Mouse (Mus musculus) liver, postnatal 0 days (tissue): Measurements from ENCODE around the gene Ttll5. TPM values are rescaled to one million over a fixed set of nuclear protein-coding genes. Genes with fewer than 3 reads are reported as not detected.

ENCODE experiments used
- ATAC-seq: fragments of 200-750 bp; cut with Nextera tagmentation; 2 replicates; pipeline ENCODE4 v1.8.0; 2017; ENCODE audit warnings: mild to moderate bottlenecking, moderate library complexity
- DNase-seq: peaks from one replicate; pipeline ENCODE4 v3.0.0-alpha.2; 2016
- H3K27ac ChIP-seq: fragments of 300-500 bp; sonication (generic); 2 replicates; pipeline ENCODE4 v1.5.1; 2014; ENCODE audit warnings: antibody characterized with exemption, moderate library complexity, mild to moderate bottlenecking, low read depth
- H3K27me3 ChIP-seq: fragments of 300-500 bp; sonication (generic); 2 replicates; pipeline ENCODE4 v1.6.1; 2014; ENCODE audit warnings: low read length, control low read depth, mixed read lengths; ENCODE audit not compliant: insufficient read depth
- H3K36me3 ChIP-seq: fragments of 300-500 bp; sonication (generic); replicated peaks from 2 replicates; pipeline ENCODE4 v1.6.1; 2014; ENCODE audit warnings: mild to moderate bottlenecking, control low read depth, low read length, moderate library complexity, mixed read lengths; ENCODE audit not compliant: insufficient read depth
- H3K4me1 ChIP-seq: fragments of 300-500 bp; sonication (generic); 2 replicates; pipeline ENCODE4 v1.6.1; 2014; ENCODE audit warnings: antibody characterized with exemption, mild to moderate bottlenecking, control low read depth; ENCODE audit not compliant: insufficient read depth
- H3K4me2 ChIP-seq: fragments of 300-500 bp; sonication (generic); 2 replicates; pipeline ENCODE4 v1.6.1; 2014; ENCODE audit warnings: low read depth, mild to moderate bottlenecking, low read length, moderate library complexity, mixed read lengths
- H3K4me3 ChIP-seq: fragments of 300-500 bp; sonication (generic); 2 replicates; pipeline ENCODE4 v1.5.1; 2014; ENCODE audit warnings: low read depth, low read length
- H3K9ac ChIP-seq: fragments of 300-500 bp; sonication (generic); replicated peaks from 2 replicates; pipeline ENCODE4 v1.6.1; 2014; ENCODE audit warnings: mild to moderate bottlenecking, moderate library complexity
- H3K9me3 ChIP-seq: fragments of 300-500 bp; sonication (generic); 2 replicates; pipeline ENCODE4 v1.6.1; 2016; ENCODE audit warnings: mild to moderate bottlenecking, control low read depth, low read length, mixed read lengths
- CTCF ChIP-seq: sonication (generic); IDR thresholded peaks from 2 replicates; pipeline ENCODE4 v1.5.1; 2016; ENCODE audit warnings: antibody characterized with exemption, low read depth
- EP300 ChIP-seq: IDR thresholded peaks from 2 replicates; pipeline ENCODE4 v1.6.1; 2016; ENCODE audit warnings: antibody characterized with exemption, low read depth, mild to moderate bottlenecking
- WGBS: fragments of 180-500 bp; shearing (Covaris S2); extraction: QIAGEN DNeasy Blood & Tissue Kit; methylation state at CpG from one replicate; pipeline ENCODE4 v1.1.7; 2014; ENCODE audit not compliant: insufficient replicate concordance; 5-methylcytosine and 5-hydroxymethylcytosine counted together
- polyA plus RNA-seq: library from polyadenylated mRNA; unstranded; fragments of >200 nt; fragmentation: Nextera tagmentation; extraction: Ambion mirVana; gene quantifications from 2 replicates; pipeline ENCODE4 v1.2.1, GENCODE M21; 2015

Gene Ttll5
- polyA plus RNA-seq, 1 experiment from 2014 or later: 2.8 TPM

- H3K4me3 ChIP-seq: no peak overlapping the region
- no peak for TF ChIP-seq CTCF
- no peak for TF ChIP-seq EP300
- H3K36me3 ChIP-seq: no peaks in the 10 kb centered on the region; the same call in 1 of the 2 replicates
- peak; percentile 62 for DNase-seq
- peak overlapping the region; percentile 49; the same call in 1 of the 2 replicates for H3K27ac ChIP-seq
- H3K9me3 ChIP-seq: no peaks in the 10 kb centered on the region
- H3K4me2 ChIP-seq: no peak overlapping the region
- WGBS: 66% methylated on average over 11 of the region's 11 CpGs
- no peaks in the 10 kb centered on the region for H3K27me3 ChIP-seq
- H3K9ac ChIP-seq: no peak overlapping the region
- H3K4me1 ChIP-seq: 0 out of 2 replicates have a peak, but pooled peaks cover 4% of the 10 kb centered on the region
- ATAC-seq: peak; percentile 64
These were observed 139.2 kb downstream of the Ttll5 start for GRCm38 (mm10) chr12:85963699-85964098.

DNA sequence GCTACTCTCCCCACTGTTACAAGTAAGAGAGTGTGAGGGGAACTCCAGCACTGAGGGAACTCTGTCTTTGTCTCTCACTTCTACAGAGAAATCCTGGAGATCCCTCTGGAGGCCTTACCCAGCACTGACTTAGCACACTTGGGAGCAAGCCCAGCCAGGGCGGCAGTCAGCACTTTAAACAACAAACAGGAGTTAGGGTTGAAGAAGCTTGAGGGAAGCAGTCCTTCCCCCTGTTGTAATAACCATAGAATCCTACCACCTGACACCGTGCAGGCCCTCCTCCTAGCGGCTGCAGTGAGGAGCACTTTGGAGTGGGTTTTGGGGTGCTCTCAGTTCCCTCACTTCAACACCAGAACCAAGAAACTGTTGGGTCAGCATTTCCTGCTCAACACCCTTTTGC is 140.0 kb downstream of the Ttll5 start:
- TF ChIP-seq EP300: no peak
- peak; percentile 30 for TF ChIP-seq CTCF
- Histone ChIP-seq H3K4me2 (no peak overlapping the region), H3K27me3 (no peaks in the 10 kb centered on the region), H3K9me3 (no peaks in the 10 kb centered on the region), H3K9ac (no peak overlapping the region), H3K27ac (peak overlapping the region; percentile 49; the same call in 1 of the 2 replicates), H3K36me3 (no peaks in the 10 kb centered on the region; the same call in 1 of the 2 replicates), H3K4me1 (0 out of 2 replicates have a peak, but pooled peaks cover 4% of the 10 kb centered on the region), H3K4me3 (no peak overlapping the region)
- WGBS: 69% methylated on average over 3 of the region's 3 CpGs
- ATAC-seq: 0 out of 2 replicates have a peak, but pooled peaks have one; percentile 13
- DNase-seq: no peak

GRCm38 (mm10) chr12:85967812-85968211 is 143.4 kb downstream of the Ttll5 start:
- Histone ChIP-seq H3K9me3 (no peaks in the 10 kb centered on the region), H3K4me2 (no peak overlapping the region), H3K4me1 (0 out of 2 replicates have a peak, but pooled peaks cover 4% of the 10 kb centered on the region), H3K36me3 (no peaks in the 10 kb centered on the region; the same call in 1 of the 2 replicates), H3K9ac (no peak overlapping the region), H3K4me3 (no peak overlapping the region), H3K27me3 (no peaks in the 10 kb centered on the region), H3K27ac (no peak overlapping the region)
- ATAC-seq: no peak
- DNase-seq: no peak
- TF ChIP-seq EP300: no peak
- no peak for TF ChIP-seq CTCF

DNA sequence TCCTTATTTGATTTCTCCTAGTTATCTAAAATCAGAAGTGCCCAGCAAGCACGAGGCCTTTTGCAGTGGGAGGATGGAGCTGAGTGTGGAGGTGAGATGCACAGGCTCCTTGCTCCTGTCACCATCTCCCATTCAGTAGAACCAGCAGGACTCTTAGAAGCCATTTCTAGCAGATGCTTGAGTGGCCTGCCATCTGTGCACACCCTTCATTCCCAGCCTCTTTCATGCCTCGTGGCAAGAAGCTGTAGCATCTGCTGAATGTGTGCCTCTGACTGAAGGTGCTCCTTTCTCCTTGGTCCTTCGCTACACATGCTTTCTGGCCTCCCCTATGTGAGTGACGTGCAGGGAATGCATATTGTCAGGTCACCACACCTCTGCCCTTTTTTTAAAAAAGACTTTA is 143.9 kb downstream of the Ttll5 start:
- no peaks in the 10 kb centered on the region for H3K9me3 ChIP-seq
- H3K27me3 ChIP-seq: no peaks in the 10 kb centered on the region
- no peaks in the 10 kb centered on the region; the same call in 1 of the 2 replicates for H3K36me3 ChIP-seq
- H3K27ac ChIP-seq: no peak overlapping the region
- H3K4me1 ChIP-seq: no peaks in the 10 kb centered on the region
- no peak for TF ChIP-seq CTCF
- DNase-seq: no peak
- WGBS: 77% methylated on average over 4 of the region's 4 CpGs
- H3K9ac ChIP-seq: no peak overlapping the region
- H3K4me2 ChIP-seq: no peak overlapping the region
- ATAC-seq: no peak
- H3K4me3 ChIP-seq: no peak overlapping the region

DNA sequence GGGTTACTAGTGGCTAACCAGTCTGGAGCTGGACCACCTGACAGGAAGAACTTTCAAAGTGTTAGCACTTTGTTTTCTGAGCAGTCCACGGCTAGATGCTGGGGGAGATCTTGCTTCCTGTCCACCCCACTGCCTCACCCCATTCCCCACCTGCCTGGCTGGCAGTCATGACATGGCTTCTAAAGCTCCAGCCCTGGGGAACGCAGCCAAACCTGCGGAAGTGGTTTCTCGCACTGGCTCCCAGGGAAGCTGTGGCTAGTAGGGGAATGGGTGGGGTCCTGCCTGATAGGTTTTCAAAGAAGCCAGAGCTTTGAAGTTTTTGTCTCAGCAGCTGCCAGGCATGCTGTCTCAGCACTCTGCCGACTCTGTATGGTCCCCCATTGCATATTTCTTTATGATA is 145.1 kb downstream of the Ttll5 start:
- DNase-seq: peak; percentile 52
- Histone ChIP-seq H3K4me3 (no peak overlapping the region), H3K4me1 (0 out of 2 replicates have a peak, but pooled peaks cover 5% of the 10 kb centered on the region), H3K9me3 (no peaks in the 10 kb centered on the region), H3K36me3 (no peaks in the 10 kb centered on the region), H3K4me2 (no peak overlapping the region), H3K9ac (no peak overlapping the region), H3K27ac (no peak overlapping the region), H3K27me3 (no peaks in the 10 kb centered on the region)
- 22% methylated on average over 5 of the region's 5 CpGs for WGBS
- ATAC-seq: peak; percentile 41; the same call in 1 of the 2 replicates
- no peak for TF ChIP-seq EP300
- TF ChIP-seq CTCF: no peak

DNA sequence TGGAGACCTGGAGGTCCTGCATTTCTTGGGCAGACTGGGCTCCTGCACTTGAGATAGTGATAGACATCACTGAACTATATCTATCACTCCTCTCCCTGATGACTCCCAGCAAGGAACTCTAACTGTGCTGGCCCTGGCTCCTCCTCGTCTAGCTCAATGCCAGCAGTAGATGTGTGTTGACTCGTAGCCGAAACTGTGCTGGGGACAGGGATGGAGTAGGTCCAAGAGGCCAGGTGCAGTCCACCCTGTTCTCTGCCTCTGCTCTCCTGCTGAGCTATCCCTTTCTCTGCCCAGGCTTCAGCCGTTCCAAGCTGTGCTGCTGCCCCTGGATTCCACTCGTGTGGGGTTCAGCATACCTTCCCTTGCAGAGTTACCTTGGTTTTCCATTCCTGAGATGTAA is 145.7 kb downstream of the Ttll5 start:
- DNase-seq (no peak), ATAC-seq (no peak)
- no peak overlapping the region for H3K4me2 ChIP-seq
- no peaks in the 10 kb centered on the region for H3K36me3 ChIP-seq
- TF ChIP-seq CTCF (no peak), EP300 (no peak)
- WGBS: 63% methylated on average over 5 of the region's 5 CpGs
- H3K27ac ChIP-seq: no peak overlapping the region
- H3K4me3 ChIP-seq: no peak overlapping the region
- H3K9ac ChIP-seq: no peak overlapping the region
- H3K27me3 ChIP-seq: no peaks in the 10 kb centered on the region
- H3K9me3 ChIP-seq: no peaks in the 10 kb centered on the region
- H3K4me1 ChIP-seq: 0 out of 2 replicates have a peak, but pooled peaks cover 5% of the 10 kb centered on the region

- Histone ChIP-seq H3K4me3 (no peak overlapping the region), H3K36me3 (no peaks in the 10 kb centered on the region), H3K27me3 (no peaks in the 10 kb centered on the region), H3K4me2 (no peak overlapping the region), H3K9ac (no peak overlapping the region), H3K27ac (no peak overlapping the region), H3K4me1 (0 out of 2 replicates have a peak, but pooled peaks cover 5% of the 10 kb centered on the region), H3K9me3 (no peaks in the 10 kb centered on the region)
- ATAC-seq (no peak), DNase-seq (no peak)
- 53% methylated on average over 2 of the region's 2 CpGs for WGBS
- TF ChIP-seq EP300 (no peak), CTCF (no peak)
These were observed 146.3 kb downstream of the Ttll5 start for GRCm38 (mm10) chr12:85970803-85971202.
